Mouse (Mus musculus): ENCODE measurements around the gene Gm45618.

DNA sequence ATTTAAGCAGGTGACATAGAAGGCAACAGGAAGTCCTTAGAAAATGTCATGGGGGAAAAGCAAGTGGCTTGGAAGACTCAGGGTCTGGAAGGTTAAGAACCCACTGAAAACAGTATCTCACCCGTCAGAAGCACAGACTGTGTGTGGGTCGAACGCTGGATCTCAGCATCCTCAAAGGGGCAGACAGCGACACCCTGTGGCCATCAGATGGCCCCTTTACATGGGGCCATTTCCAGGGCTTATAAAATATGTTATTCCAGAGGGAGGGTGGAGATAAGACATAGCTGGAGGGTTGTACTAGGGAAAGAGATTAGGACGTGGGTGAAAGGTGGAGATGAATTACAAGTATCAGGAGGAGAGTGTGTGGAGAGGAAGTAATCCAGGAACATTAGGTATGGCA lies 897 bp downstream of the Gm45618 start:
- no peak for TF ChIP-seq POLR2A (IDR thresholded peaks at IDR 0.05; ENCODE audit: control insufficient read depth, low read depth, low read length)
- TF ChIP-seq CTCF (IDR thresholded peaks at IDR 0.05; ENCODE audit: control insufficient read depth, insufficient read depth, insufficient replicate concordance, low read depth, low read length) = no peak

All from testis, adult 2 months (tissue).